Mouse (Mus musculus) heart, embryonic 15.5 days (tissue): ENCODE results near the gene Shld1. TPM values are rescaled to one million over a fixed set of nuclear protein-coding genes. Genes with fewer than 3 reads are reported as not detected.

Experiments used
- ATAC-seq: fragments of 200-750 bp; cut with Nextera tagmentation; replicated peaks from 2 replicates; pipeline ENCODE4 v1.8.0; 2017; ENCODE audit warnings: low read depth, moderate TSS enrichment; ENCODE audit not compliant: insufficient number of reproducible peaks, insufficient read depth, low FRiP score
- H3K27ac ChIP-seq: fragments of 300-500 bp; sonication (generic); 2 replicates; pipeline ENCODE4 v1.5.1; 2015; ENCODE audit warnings: mild to moderate bottlenecking, inconsistent platforms
- H3K27me3 ChIP-seq: fragments of 300-500 bp; sonication (generic); 2 replicates; pipeline ENCODE4 v1.6.1; 2015; ENCODE audit warnings: inconsistent platforms
- H3K36me3 ChIP-seq: fragments of 300-500 bp; sonication (generic); 2 replicates; pipeline ENCODE4 v1.6.1; 2015; ENCODE audit warnings: mild to moderate bottlenecking, inconsistent platforms
- H3K4me1 ChIP-seq: fragments of 300-500 bp; sonication (generic); replicated peaks from 2 replicates; pipeline ENCODE4 v1.6.1; 2015; ENCODE audit warnings: inconsistent platforms
- H3K4me2 ChIP-seq: fragments of 300-500 bp; sonication (generic); 2 replicates; pipeline ENCODE4 v1.6.1; 2015; ENCODE audit warnings: inconsistent platforms, mild to moderate bottlenecking, moderate library complexity
- H3K4me3 ChIP-seq: fragments of 300-500 bp; sonication (generic); 2 replicates; pipeline ENCODE4 v1.5.1; 2015; ENCODE audit warnings: mild to moderate bottlenecking, inconsistent platforms
- H3K9ac ChIP-seq: fragments of 300-500 bp; sonication (generic); 2 replicates; pipeline ENCODE4 v1.6.1; 2015; ENCODE audit warnings: mild to moderate bottlenecking, inconsistent platforms
- H3K9me3 ChIP-seq: fragments of 300-500 bp; sonication (generic); replicated peaks from 2 replicates; pipeline ENCODE4 v1.6.1; 2016; ENCODE audit warnings: inconsistent platforms
- WGBS: fragments of 180-500 bp; shearing (Covaris S2); methylation state at CpG from one replicate; pipeline ENCODE4 v1.1.7; 2015; ENCODE audit warnings: mixed read lengths; 5-methylcytosine and 5-hydroxymethylcytosine counted together
- polyA plus RNA-seq: library from polyadenylated mRNA; unstranded; fragments of >200 nt; fragmentation: Nextera tagmentation; extraction: Ambion mirVana; gene quantifications from 2 replicates; pipeline ENCODE4 v1.2.1, GENCODE M21; 2015

Gene Shld1
- polyA plus RNA-seq, 1 experiment from 2014 or later: 11.5 TPM

DNA sequence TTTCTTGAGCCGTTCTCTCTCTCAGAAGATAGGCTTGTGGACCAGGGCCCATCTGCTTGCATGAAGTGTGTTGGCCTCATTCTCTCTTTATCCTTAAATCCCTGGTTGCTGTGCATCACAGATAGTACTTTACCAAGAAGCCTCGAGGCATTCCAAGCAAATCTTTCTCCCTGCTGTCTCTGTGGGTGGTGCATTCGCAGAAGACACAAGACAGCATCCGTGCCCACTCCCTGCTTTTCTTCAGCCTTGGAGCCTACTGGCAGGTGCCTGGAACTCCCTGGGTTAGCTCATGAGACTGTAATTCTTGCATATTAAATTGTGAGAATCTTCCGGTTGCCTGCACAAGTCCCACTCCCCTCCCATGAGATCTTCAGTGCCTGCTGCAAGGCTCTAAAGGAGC lies 71.2 kb downstream of the Shld1 start:
- no peaks in the 10 kb centered on the region for H3K27me3 ChIP-seq
- no peaks in the 10 kb centered on the region for H3K36me3 ChIP-seq
- no peak for ATAC-seq
- 0 out of 2 replicates have a peak, but pooled peaks cover 6% of the 10 kb centered on the region for H3K4me1 ChIP-seq
- no peaks in the 10 kb centered on the region for H3K9me3 ChIP-seq
- H3K9ac ChIP-seq: no peak overlapping the region
- H3K4me2 ChIP-seq: no peak overlapping the region
- no peak overlapping the region for H3K4me3 ChIP-seq
- no peak overlapping the region for H3K27ac ChIP-seq
- WGBS: 67% methylated on average over 5 of the region's 5 CpGs

DNA sequence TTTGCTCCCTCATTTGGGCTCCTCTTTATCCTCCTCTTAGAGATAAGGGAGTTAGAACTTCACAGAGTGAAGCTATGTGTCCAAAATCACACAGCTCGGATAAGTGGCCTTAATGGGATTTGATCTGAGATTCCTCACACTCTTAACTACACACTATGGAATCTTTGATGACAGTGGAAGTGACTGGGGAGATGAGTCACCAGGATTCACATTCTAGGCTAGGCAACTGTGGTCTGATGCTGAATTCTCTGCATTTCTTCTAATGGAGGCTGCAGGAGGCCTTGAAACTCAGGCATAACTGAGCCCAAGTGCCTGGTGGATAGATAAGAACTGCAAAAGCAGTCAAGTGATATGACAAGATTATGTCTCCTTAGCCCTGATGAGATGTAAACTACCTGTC lies 84.1 kb downstream of the Shld1 start:
- no peak for ATAC-seq
- H3K9ac ChIP-seq: no peak overlapping the region
- no peaks in the 10 kb centered on the region for H3K27me3 ChIP-seq
- 24% methylated on average over 1 of the region's 1 CpGs for WGBS
- H3K4me1 ChIP-seq: no peaks in the 10 kb centered on the region
- no peak overlapping the region for H3K27ac ChIP-seq
- H3K4me2 ChIP-seq: no peak overlapping the region
- H3K9me3 ChIP-seq: no peaks in the 10 kb centered on the region
- H3K4me3 ChIP-seq: no peak overlapping the region
- H3K36me3 ChIP-seq: no peaks in the 10 kb centered on the region

DNA sequence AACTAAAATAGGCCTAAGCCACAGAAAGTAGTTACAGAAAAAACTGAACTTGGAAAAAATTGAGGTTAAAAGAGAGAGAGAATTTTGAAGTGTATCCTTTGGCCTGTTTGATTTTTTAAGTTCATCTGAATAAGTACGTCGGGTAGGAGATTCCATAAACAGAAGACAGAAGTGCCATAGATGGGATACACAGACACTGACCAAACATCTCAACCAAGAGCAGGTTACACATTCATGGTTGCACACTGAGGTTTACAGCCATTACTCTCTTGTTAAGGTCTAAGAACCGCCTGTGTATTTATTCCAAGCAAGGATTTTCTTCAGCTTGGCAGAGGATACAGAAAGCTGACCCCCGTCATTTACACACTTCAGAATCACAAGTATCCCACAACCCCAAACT lies 94.2 kb downstream of the Shld1 start, which contains the start of gene Chgb:
Chgb (plus strand) TSS at position 301 of the 400 bp plus-strand sequence.
- H3K36me3 ChIP-seq: no peaks in the 10 kb centered on the region
- peak within 1 kb of the TSS; percentile 72 for H3K4me2 ChIP-seq
- H3K9me3 ChIP-seq: no peaks in the 10 kb centered on the region
- WGBS: 15% methylated on average over 4 of the region's 4 CpGs
- H3K9ac ChIP-seq: no peak within 1 kb of the TSS
- peak within 1 kb of the TSS; percentile 39 for H3K4me3 ChIP-seq
- H3K4me1 ChIP-seq: peaks cover 5% of the 10 kb centered on the region
- no peak for ATAC-seq
- no peak within 1 kb of the TSS for H3K27ac ChIP-seq
- peaks cover 16% of the 10 kb centered on the region for H3K27me3 ChIP-seq

DNA sequence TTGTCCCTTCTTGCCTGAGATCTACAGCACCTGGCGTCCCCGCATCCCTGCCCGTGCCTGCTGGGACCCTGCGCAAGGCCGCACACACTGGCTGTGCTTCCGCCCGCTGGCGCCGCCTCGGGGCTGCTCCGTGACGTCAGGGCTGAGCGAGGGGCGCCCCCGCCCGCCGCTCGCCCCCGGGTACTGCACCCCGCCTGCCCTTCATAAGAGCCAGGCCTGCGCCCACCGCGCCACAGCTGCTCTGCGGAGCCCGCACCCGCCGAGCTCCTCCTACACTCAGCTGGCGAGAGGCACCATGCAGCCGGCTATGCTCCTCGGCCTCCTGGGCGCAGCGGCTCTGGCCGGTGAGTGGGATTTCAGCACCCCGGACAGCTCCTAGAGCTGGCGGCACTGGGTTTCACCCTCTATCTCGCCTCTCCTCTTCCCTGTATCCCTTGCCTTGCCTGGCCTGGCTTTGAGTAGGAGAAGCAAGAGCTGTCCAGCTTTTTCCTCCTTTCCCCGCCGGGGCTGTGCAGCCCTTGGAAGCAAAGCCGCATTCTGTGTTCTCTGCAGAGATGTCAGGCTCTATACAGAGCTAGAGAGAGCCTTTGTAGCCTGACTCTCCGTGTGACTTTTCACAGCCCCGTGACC lies 94.8 kb downstream of the Shld1 start:
- H3K9me3 ChIP-seq: no peaks in the 10 kb centered on the region

DNA sequence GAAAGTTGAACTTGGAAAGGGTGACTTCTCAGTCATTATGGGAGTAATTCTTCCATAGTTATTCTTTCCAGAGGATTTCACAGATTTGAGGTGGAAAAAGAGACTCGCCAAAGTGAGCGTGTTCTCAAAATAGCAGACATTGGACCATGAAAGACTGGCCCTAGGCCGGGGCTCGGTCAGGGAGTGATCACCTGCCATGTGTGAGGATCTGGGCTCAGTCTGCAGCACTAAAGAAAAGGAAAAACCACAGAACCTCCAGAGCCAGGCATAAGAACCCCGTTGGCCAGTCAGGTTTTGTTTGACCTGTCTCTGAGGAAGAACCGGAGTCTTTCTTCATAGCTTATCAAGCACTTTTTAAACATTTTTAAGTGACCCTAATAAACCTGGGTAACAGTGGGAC lies 97.3 kb downstream of the Shld1 start:
- 73% methylated on average over 6 of the region's 6 CpGs for WGBS
- no peak overlapping the region for H3K27ac ChIP-seq
- H3K9ac ChIP-seq: no peak overlapping the region
- no peaks in the 10 kb centered on the region for H3K36me3 ChIP-seq
- no peak overlapping the region for H3K4me2 ChIP-seq
- H3K4me3 ChIP-seq: no peak overlapping the region
- ATAC-seq: no peak
- H3K27me3 ChIP-seq: peaks cover 16% of the 10 kb centered on the region
- no peaks in the 10 kb centered on the region for H3K9me3 ChIP-seq
- H3K4me1 ChIP-seq: peaks cover 5% of the 10 kb centered on the region

More for the DNA sequence above, 94.8 kb downstream of the Shld1 start:
- Histone ChIP-seq H3K4me1 (peaks cover 5% of the 10 kb centered on the region), H3K9ac (no peak overlapping the region), H3K4me2 (peak overlapping the region; percentile 72), H3K4me3 (peak overlapping the region; percentile 39), H3K27me3 (peaks cover 16% of the 10 kb centered on the region), H3K27ac (no peak overlapping the region), H3K36me3 (no peaks in the 10 kb centered on the region)
- ATAC-seq: peak; percentile 92
- WGBS: under 1% methylated on average over 38 of the region's 41 CpGs

DNA sequence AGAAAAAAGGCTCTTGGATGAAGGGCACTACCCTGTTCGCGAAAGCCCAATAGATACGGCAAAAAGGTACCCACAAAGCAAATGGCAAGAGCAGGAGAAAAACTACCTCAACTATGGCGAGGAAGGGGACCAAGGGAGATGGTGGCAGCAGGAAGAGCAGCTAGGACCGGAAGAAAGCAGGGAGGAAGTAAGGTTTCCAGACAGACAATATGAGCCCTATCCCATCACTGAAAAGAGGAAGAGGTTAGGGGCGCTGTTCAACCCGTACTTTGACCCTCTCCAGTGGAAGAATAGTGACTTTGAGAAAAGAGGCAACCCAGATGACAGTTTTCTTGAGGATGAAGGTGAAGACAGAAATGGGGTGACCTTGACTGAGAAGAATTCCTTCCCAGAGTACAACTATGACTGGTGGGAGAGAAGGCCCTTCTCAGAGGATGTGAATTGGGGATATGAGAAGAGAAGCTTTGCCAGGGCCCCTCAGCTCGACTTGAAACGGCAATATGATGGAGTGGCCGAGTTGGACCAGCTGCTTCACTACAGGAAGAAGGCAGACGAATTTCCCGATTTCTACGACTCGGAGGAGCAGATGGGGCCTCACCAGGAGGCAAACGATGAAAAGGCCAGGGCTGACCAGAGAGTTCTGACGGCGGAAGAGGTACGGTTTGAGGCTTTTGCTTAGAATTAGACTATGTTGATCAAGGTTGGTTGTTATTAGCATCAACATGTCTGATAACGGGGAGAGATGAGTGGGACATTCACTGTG lies 106.9 kb downstream of the Shld1 start:
- no peak overlapping the region for H3K27ac ChIP-seq
- H3K4me1 ChIP-seq: no peaks in the 10 kb centered on the region
- no peak overlapping the region for H3K4me3 ChIP-seq
- no peak overlapping the region for H3K9ac ChIP-seq
- no peak for ATAC-seq
- 82% methylated on average over 19 of the region's 19 CpGs for WGBS
- H3K4me2 ChIP-seq: no peak overlapping the region
- H3K36me3 ChIP-seq: no peaks in the 10 kb centered on the region
- H3K9me3 ChIP-seq: no peaks in the 10 kb centered on the region
- H3K27me3 ChIP-seq: no peaks in the 10 kb centered on the region

DNA sequence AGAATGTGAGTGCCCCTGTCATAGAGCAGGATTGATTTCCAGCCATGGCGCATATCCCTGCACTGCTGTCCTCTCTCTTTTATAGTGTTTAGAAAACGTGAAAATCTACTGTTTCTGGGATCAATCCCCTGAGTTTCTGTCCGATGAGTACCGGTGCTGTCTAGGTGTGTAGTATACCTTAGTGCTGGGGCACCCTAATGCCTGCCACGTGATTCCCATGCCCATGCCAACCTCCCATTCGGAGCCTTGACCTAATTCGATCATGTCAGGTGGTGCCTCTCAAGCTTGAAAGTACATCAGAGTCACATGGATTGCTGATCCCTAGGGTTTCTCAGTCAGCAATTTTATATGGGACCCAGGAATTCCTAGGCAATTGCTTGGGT lies 107.5 kb downstream of the Shld1 start:
- no peaks in the 10 kb centered on the region for H3K36me3 ChIP-seq

More for the DNA sequence above, 107.5 kb downstream of the Shld1 start:
- WGBS: 77% methylated on average over 7 of the region's 7 CpGs
- H3K9ac ChIP-seq: no peak overlapping the region
- H3K27me3 ChIP-seq: no peaks in the 10 kb centered on the region
- no peaks in the 10 kb centered on the region for H3K9me3 ChIP-seq
- no peak for ATAC-seq
- H3K4me2 ChIP-seq: no peak overlapping the region
- no peak overlapping the region for H3K27ac ChIP-seq
- no peaks in the 10 kb centered on the region for H3K4me1 ChIP-seq
- H3K4me3 ChIP-seq: no peak overlapping the region

Other genes starting within 250 kb of the Shld1 start
- gene Gpcpd1, start 99.2 kb upstream of the Shld1 start, polyA plus RNA-seq: 28.4 and 36.0 TPM in 2 replicates
- gene Chgb, start 94.3 kb downstream of the Shld1 start, polyA plus RNA-seq: 0.40 and 4.9 TPM in 2 replicates
- 16.7 and 19.3 TPM in 2 replicates for gene Trmt6, start 129.1 kb downstream of the Shld1 start, polyA plus RNA-seq
- 8.3 and 10.0 TPM in 2 replicates for gene Mcm8, start 129.2 kb downstream of the Shld1 start, polyA plus RNA-seq
- 15.8 and 16.9 TPM in 2 replicates for gene Crls1, start 159.7 kb downstream of the Shld1 start, polyA plus RNA-seq
- gene Lrrn4, start 194.0 kb downstream of the Shld1 start, polyA plus RNA-seq: 11.7 and 15.9 TPM in 2 replicates